Mouse (Mus musculus): ENCODE measurements around the gene Aebp2.

GRCm38 (mm10) chr6:140608666-140609065 is 13.8 kb upstream of the Aebp2 start:
- TF ChIP-seq CTCF (IDR thresholded peaks at IDR 0.05; ENCODE audit: low read depth) (no peak), EP300 (IDR thresholded peaks at IDR 0.05; ENCODE audit: low read depth) (no peak)

Measured in heart, postnatal 0 days (tissue).